Mouse (Mus musculus): ENCODE results near the gene Col5a3.

DNA sequence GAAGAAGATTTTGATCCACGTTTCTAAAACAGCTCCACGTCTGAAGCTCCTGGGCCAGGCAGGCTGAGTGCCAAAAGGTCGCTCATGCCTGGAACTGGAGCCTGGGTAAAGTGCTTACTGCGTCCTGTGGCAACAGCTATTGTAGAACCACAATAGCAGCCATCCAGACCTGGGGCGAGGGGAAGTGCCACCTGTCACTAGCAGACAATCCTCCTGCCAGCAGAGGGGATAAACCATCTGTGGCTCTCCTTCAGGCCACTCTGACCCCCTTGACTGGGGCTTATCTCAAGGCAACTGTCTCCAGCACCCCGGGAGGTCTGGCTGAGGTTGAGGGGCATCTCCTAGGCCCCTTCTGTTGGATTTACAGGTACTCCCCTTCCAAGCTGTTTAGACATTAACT lies 24.1 kb upstream of the Col5a3 start:
- TF ChIP-seq CTCF (conservative IDR thresholded peaks at IDR 0.05; ENCODE audit: low read length): no peak
- TF ChIP-seq POU5F1 (IDR thresholded peaks at IDR 0.05; ENCODE audit: borderline replicate concordance, low read length): no peak
